Mouse (Mus musculus): Measurements from ENCODE around the gene Fbxo45.
"Not testable (repeated sequence)": the region's sequence is repeated elsewhere in the genome, so short reads cannot be mapped to it uniquely, and the experiment has no call there.

Fbxo45 gene

GRCm38 (mm10) chr16:32246952-32247370, at the start of gene Fbxo45, which contains the start of gene Wdr53:
Gene Fbxo45, minus strand, starts transcription at chr16:32247158.
Gene Wdr53, plus strand, starts transcription at chr16:32247227.
- DNase-seq = peak; percentile 98 to 99

DNA sequence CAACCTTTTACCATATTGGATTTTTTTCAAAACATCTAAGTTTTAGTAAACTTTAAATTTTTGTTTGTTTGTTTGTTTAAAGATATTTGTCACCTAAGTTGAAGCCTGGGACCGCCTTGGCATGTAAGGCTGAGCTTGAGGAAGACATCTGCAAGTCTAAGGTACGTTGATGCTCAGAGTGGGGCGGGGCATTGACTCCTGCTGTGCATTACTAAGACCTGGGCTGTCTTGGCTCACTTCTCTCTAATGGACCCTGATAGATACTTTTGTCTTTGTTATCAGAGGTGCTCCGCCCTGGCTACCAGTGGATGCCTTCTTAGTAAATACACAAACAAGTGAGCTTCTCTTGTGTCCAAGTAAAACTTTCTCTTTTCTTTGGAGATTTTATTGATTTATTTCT, 44.9 kb upstream of the Fbxo45 start:
- no peak for DNase-seq

DNA sequence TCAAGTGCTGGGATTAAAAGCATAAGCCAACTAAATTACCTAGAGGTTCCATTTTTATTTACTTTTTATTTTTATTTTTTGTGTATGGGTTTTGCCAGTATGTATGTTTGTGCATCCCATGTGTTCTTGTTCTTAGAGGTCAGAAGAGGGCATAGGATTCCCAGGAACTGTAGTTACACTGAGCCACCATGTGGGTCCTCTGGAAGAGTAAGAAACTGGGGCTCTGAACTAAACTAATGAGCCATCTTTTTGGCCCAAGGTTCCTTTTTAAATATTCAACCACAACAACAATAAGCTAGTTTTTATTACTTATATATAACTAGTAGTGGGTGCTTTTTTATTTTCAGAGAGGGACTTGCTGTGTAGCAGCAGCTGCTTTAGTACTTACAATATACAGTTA, 35.6 kb upstream of the Fbxo45 start:
- no peak for DNase-seq

GRCm38 (mm10) chr16:32280211-32280610, 33.3 kb upstream of the Fbxo45 start:
- DNase-seq = peak in 1 of 2 experiments; percentile 5

- no peak for DNase-seq
Measured at GRCm38 (mm10) chr16:32278396-32278795, 31.4 kb upstream of the Fbxo45 start.

DNA sequence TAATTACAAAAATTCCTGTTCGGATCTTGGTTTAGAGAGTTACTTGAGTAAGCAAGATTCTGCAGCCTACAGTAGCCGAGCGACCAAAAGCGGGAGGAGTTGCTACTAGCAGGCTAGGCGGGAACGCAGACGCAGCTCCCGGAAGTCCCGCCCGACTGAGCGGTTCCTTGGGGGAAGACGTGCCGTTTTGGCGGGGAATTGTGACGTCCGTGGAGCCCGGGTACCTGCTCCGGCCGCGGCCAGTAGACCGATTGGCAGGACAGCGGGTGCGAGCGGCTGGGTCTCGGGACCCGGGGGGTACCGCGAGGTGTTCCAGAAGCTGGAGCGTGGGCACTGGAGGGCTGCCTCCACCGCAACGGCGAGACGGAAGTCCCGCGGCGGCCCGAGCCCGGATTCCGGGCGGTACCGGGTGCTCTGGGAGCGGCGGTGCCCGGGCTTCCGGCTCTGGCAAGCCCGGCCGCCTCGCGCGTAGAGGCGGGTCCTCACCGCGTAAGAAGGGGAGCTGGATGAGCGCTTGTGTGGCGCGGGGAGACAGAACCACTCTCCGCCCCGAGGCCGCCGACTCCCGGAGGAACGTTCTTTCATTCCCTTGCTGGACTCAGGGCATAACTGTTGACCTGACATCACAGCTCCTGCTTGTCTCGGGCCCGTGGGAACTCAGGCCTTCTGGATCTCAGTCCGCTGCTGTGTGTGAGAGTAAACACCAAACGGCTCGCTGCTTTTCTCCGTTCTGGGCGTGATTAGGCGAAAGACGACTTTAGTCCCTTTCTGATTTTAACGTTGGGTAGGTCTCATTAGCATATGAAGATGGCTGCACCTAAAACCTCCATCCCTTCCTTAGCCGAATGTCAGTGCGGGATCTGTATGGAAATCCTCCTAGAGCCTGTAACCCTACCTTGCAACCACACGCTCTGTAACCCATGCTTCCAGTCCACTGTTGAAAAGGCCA, 30.6 kb upstream of the Fbxo45 start, which contains the start of gene Rnf168:
Gene Rnf168, plus strand, starts transcription at position 152 of the 949 bp plus-strand sequence.
- DNase-seq = peak; percentile 94 to 95

DNA sequence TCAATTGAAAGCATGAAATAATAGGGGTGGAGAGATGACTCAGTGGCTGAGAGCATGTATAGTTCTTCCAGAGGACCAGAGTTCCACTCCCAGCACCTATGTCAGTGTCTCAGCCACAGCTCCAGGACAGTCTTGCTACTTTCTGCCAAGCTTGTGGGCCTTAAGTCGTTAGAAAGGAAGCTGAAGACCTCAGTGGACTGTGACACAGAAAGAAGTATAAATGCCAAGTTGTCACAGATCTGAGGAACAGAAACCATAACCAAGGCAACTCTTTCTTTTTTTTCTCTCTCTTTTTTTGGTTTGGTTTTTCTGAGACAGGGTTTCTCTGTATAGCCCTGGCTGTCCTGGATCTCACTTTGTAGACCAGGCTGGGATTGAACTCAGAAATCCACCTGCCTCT, 28.9 kb upstream of the Fbxo45 start:
- DNase-seq = no peak

GRCm38 (mm10) chr16:32275041-32275440, 28.1 kb upstream of the Fbxo45 start:
- no peak for DNase-seq

- DNase-seq = peak in 1 of 2 experiments; percentile 35
Measured at GRCm38 (mm10) chr16:32273338-32273737, 26.4 kb upstream of the Fbxo45 start.

- DNase-seq = no peak
Measured at GRCm38 (mm10) chr16:32271291-32271690, 24.3 kb upstream of the Fbxo45 start, which contains the start of gene Smco1. Gene Smco1, plus strand, starts transcription at chr16:32271468.

- peak in 1 of 2 experiments; percentile 25 for DNase-seq
Measured at GRCm38 (mm10) chr16:32264225-32264624, 17.3 kb upstream of the Fbxo45 start.

GRCm38 (mm10) chr16:32246351-32246791, 587 bp downstream of the Fbxo45 start:
- peak in 1 of 2 experiments; percentile 80 for DNase-seq

DNA sequence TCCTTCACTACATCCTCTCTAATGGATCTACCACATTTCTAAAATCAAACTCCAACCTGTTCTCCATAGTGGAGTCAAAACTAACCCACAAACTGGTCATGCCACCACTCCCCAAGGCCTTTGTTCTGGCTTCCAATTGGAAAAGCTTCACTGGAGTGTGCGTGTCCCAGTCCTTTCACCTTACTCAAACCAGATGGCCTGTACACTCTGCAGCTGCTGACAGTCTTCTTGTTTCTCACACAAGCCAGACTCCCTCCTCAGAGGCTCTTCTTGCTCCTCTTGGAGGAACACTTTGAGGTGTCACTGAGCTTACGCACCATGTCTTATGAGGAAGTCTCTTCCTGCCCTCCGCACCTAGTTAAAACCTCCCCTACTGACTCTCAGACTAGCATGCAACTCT, 3.1 kb downstream of the Fbxo45 start:
- DNase-seq = no peak

DNA sequence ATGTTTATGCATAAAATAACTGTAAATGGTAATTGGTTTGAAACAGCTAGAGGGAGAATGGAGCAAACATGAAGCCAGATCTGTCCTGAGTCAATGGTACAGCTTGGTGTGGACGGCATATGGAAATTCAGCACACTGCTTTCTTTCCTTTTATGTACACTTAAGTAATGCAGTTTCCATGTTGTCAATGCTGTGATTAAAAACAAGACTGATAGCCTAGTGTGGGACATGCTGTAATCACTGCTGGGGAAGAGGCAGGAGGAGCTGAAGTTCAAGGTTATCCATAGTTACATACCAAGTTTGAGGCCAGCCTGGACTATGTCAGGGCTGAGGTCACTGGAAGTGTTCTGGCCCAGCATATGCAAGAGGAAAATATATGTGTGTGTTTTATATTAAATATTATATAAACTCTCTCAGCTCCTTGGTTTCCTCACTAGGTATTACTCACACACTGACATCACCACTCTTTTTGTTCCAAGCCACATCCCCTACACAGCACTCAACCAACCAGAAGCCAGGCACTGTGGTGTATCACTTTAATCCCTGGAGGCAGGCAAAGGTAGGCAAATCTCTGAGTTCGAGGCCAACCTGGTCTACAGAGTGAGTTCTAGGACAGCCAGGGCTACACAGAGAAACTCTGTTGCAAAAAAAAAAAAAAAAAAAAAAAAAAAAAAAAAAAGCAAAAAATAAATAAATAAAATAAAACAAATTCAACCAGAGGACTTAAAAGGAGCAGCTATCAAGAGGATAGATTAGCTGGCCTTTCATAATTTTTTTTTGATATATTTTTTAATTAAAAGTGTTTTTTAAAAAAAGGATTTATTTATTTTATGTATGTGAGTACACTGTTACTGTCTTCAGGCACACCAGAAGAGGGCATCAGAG, 7.3 kb downstream of the Fbxo45 start:
- no peak for DNase-seq

DNA sequence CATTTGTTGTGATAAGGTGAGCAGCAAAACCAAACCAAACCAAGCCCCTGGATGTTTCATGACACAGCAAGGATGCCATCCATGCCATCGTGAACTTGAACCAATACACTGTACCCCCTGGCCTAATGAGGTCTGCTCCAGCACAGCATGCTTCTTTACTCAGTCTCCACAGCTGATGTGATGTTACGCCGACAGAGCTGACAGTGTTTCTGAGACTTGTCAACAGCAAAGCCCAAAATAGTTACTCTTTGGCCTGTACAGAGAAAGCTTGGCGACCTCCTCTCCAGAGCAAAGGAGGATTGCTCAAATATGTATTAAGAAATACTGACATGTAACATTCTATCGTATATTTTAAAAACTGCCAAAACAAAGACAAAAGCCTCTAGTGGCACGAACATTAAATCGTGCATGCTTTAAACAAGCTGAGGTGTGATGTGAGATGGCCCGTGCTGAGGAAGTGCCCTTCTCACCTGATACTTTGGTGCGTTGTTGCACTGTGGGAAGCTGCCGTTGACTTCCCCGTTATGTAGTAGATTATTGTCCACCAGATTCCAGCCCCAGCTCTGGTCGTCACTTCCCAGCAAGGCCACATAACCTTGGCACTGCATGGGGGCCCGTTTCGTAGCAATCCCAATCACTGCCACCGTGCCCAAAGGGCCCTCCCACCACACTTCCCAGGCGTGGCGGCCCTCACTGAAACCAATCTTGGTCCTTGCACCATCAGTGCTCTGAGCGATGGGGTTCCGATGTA, 8.9 kb downstream of the Fbxo45 start:
- DNase-seq = no peak

DNA sequence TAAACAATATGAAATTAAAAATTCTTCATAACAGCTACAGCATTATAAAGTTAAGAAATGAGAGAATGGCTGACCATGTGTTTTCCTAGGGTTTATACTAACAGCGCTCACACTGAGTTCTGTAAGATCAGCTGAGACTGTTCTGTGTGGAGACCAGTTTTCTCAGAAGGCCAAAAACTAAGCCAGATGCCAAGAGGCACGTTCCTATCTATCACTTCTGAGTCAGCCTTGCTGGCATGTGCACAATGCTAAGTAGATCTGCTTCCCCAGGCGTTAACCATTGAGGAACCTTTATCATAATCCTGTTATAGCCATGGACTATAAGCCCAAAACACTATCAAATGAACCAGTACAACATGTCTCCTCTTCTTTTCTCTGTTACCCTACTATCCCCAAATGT, 14.9 kb downstream of the Fbxo45 start:
- DNase-seq = not testable (repeated sequence)

- DNase-seq = no peak
Measured at GRCm38 (mm10) chr16:32222399-32222798, 24.6 kb downstream of the Fbxo45 start.

DNA sequence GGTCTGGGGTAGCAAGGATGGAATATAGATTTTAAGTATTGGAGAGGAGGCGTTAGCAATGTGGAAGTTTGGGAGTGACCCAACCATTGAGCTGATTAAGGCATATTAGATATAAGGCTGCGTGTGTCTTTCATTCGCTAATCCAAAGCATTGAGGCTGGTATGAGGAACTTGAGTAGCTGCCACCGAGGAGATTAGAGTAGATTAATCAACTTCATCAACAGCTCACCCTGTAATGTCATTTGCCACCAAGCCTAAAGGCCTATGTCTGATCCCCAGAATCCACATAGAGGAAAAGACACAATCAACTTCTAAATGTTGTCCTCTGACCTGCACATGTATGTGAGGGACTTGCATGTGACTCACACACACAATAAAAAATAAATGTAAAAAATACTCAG, 25.2 kb downstream of the Fbxo45 start:
- DNase-seq = no peak

DNA sequence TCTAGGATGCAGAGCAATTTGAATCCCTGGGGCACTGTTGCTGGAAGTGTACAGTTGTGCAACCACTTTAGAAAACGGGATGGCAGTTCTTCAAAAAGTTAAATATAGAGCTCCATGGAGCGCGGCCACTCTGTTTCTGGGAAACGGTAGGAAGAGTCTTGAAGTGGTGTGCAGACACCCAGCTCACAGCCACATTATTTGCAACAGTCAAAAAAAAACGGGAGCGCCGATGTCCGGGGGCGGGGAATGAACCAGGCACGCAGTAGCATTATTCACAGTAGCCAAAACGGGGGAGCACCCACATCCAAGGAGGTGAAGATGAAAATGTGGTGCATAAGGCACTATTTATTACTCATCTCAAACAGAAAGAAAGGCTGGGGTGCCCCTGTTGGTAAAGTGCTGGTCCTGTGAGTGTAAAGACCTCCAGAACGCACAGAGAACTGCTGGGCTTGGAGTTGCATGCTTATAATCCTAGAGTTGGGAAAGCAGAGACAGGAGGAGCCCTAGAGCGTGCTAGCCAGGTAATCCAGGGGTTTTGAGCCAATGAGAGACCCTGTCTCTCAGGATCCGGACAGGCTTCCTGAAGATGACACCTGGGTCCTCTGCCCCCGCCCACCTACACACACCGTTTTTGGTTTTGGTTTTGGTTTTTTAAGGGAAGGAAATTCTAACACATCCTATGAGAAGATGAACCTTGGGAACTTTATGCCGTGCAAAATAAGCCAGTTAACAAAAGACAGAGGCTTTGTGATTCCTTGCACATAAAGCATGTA, 32.0 kb downstream of the Fbxo45 start:
- no peak for DNase-seq

DNA sequence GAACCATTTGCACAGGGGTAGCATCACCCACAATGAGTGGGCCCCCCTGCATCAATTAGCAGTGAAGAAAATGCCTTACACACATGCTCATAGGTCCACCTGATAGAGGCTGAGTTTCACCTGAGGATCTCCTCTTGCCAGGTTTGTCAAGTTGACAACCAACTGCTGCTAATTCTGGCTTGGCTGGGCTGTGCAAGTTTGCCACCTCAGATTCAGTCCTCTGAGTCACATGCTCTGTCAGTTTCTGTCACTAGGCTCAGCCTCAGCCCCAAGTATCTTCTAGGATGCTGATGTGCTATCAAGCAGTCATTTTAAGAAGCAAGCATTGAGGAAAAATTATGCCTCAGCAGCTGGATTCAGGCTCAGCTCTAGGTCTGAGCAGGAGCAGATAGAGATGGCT, 32.8 kb downstream of the Fbxo45 start:
- no peak for DNase-seq

- no peak for DNase-seq
Measured at GRCm38 (mm10) chr16:32204902-32205301, 42.1 kb downstream of the Fbxo45 start.
